Mouse (Mus musculus) 416B (cell line): Measurements from ENCODE around the gene Reln.

Experiments used
- DNase-seq: peaks from one replicate; pipeline ENCODE4 v3.0.0; 2011; ENCODE audit warnings: low read depth

Gene Reln

DNA sequence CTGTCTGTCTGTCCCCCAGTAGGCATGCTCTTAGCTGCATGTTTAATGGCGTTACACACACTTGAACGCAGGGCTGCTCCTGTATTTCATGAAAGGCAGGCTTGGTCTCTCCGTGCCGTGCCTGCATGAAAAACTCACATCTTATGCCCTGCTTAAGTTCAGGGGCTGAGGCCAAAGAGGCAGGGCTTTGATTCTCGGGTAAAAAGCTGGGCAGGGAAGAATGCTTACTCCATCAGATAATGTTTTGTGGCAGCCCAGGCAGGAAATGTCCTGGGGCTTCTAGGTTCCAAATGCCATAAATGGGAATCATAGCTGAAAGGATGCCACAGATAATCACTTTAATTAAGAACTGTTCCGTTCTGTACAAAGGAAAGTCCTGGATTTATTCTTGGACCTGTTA is 226.0 kb downstream of the Reln start:
- DNase-seq, result no peak

DNA sequence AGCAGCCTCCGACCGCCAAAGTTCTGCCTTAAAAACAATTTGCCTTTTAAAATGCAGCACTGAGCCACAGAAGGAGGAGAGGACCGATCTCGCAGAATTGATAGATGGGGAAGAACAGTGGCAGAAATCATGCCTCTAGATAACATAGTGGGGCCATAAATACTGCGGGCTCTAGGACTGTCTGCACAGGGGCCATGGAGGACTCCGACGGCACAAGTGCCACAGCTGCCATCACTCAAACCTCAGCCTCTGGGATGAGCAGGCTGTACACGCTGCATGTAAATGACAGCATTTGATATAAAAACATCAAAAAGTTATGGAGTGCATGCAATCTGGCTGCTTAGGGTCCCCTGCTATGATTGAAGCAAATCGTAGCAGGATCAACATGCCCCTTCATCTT is 227.6 kb downstream of the Reln start:
- DNase-seq, result no peak

DNA sequence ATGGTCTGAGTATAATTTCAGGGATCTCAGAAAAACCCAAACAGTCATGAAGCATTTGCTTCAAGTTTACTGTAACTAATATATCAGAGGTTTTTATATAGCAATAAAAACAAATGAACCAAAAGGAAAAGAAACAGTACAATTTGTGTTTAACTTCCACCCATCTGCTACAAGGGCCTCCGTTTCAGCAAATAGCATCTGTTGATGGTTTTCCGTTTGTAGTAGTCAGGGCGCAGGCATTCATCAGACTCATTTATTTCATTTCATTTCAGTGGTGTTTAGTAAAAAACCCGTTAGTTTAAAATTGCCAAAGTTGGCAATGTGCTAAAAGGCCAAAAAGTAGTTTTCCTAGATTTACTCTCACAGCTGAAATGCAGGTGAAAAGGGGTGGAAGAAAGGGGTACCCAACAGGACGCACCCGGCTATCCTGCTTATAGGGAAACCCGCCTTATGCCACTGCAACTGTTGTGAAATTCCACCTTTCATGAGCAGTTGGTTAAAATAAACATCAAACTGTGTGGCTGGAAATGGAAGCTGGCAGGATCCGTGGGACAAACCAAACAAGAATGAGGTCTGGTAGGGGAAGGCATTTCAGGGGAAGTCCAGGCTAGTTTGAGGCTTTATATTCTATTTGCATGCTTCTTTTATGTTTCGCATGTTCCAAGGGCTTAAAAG is 237.6 kb downstream of the Reln start:
- no peak for DNase-seq

DNA sequence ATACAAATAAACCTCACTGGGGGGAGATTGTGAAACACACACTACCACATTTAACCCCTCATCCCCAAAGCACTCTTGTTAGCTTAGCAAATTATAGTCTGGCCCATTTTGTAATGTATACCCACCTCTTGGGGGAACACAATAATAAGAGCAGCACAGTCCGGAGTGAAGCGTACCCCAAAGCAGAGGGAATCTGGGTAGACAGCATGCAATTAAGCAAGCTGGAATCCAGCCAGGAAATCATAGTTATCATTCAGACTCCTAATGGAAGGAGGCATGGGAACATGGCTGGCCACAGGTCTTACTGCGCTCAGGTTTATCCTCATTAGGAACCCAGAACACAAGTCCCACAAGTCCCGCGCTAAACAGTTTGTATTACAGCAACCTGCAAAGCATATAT is 249.5 kb downstream of the Reln start:
- no peak for DNase-seq

DNA sequence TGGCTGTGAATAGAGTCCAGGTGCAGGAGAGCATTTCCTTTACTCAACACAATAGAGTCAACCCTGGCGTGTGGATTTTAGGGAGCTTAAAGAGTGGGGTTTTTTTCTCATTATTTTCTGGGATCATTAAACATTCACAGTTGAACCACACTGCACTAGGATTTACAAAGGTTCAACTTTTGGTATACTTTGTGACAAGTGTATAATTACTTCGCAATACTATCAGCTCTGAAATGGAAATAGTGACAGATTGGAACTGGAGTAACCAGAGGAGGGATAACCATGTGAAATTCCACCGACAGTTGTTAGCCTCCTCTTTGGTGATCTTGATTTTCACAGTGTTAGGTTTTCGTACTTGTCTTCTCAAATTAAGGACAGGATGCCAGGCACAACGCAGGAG is 250.5 kb downstream of the Reln start:
- DNase-seq, result no peak

DNA sequence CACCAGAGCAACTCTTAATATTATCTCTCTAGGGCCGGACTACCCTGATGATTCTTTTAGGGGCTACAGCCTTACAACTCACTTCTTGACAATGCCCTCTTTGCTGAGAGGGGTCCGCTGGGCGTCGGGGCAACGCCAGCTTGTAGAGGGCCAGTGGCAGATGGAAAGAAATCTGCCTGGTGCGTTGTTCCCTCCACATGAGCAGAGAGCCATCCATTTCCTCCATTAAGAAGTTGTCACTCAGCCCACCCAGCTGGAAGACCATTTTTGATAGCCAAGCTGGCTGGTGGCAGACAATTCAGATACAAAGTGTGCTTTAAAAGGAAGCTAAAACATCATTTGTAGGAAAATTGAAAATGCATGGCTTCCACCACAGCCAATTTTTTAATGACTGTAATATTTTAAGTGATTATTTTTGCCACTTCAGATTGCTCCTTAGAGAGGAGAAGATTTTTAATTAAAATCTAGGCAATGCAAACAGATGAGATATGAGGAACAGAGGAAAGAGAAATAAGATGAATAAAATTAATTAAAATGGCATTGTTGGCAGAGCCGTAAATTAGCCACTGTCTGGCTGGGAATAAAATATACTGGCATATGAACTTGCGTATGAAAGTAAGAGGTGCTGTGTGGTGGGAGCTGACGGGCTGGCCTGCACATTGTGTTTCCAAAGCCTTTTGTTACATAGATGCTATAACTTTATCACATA is 251.2 kb downstream of the Reln start:
- no peak for DNase-seq

DNA sequence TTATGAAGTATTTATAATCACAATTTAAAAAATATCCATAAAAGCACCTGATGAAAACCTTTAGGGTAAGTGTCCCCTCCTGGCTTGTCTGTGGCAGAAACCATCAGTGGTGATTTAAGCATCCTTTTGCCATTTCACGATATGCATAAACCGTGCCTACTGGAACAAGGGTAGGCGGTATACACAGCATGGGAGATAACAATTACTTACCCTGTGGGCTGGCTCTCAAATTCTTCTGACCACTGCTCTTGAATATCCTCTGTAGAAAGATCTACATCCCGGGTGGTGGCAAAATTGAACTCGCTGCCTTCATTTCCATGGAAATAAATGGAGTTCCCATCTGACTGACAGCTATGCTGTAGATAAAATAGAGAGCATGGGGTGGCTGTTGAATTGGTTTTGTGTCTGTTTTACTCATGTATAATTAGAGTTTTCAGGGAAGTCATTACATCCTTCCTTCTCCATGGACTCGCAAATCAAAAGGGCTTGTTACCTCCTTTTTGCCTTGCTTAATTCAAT is 264.0 kb downstream of the Reln start:
- no peak for DNase-seq

DNA sequence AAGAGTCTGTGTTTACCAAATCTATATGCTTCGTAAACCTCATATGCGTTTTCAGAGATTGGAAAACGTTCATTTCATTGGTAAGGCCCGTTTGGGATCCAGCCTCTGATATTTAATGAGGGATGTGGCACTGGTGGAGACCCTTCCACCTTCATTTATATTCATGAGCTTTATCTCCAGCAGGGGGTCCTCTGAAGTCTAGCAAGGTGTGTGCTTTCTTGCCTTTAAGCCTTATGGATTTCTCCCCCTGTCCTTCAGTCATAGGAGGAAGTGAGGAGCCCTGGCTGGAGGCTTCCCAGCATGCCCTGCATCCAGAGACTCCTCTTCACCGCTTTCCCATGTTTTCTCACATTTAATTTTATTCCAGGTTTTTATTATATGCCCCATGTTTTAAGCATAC is 269.5 kb downstream of the Reln start:
- DNase-seq, result no peak

DNA sequence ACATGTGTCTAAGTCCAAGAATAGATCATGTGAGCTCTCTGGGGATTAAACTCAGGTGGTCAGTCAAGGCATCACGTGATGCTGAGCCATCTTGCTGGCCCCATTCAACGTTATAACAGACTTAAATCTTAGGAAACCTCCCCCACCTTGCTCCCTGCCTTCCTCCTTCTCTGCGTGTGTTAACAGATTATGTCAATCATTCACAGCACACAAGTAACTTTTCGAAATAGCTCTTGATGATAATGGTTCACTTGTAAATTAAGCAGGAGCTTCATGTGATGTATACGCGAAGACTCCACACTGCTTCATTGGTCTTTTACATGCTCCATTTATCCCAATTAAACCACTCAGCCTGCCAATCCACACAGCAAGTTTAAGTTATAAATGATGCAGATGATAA is 271.9 kb downstream of the Reln start:
- no peak for DNase-seq

DNA sequence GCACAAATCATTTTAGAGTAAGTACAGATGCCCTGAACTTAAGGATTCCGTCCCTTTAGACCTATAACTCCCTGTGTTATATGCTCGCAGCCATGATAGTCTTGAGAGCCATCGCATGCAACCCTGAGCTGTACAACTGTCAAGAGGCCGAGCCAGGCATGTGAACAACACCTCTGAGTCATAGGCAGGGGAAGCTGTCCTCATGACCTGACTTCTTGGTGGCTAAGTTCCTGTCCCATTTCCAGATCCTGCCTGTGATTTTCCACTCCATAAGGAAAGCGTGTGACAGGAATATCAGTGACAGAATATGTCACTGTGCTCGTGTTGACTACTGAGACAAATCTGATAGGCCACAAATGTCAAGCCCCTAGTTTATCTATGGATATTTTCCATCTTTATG is 285.3 kb downstream of the Reln start:
- no peak for DNase-seq

DNA sequence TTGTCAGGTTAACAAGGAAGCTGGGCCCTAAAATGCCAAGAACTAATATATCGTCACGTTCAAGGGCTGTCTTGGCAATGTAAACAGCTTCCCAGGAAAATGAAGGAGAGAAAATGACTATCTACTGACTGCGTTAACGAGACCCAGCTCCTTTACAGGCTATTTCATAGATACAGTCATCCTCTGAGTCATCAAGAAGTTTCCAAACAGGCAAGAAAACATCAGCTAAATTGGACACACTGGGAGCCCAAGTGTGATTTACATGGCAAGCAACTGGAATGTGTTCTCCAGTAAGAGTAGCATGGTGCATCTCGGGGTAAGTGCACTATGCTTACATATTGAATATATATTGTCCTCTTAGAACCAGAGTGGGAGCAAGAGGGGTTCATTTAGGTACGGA is 302.7 kb downstream of the Reln start:
- DNase-seq, result no peak

DNA sequence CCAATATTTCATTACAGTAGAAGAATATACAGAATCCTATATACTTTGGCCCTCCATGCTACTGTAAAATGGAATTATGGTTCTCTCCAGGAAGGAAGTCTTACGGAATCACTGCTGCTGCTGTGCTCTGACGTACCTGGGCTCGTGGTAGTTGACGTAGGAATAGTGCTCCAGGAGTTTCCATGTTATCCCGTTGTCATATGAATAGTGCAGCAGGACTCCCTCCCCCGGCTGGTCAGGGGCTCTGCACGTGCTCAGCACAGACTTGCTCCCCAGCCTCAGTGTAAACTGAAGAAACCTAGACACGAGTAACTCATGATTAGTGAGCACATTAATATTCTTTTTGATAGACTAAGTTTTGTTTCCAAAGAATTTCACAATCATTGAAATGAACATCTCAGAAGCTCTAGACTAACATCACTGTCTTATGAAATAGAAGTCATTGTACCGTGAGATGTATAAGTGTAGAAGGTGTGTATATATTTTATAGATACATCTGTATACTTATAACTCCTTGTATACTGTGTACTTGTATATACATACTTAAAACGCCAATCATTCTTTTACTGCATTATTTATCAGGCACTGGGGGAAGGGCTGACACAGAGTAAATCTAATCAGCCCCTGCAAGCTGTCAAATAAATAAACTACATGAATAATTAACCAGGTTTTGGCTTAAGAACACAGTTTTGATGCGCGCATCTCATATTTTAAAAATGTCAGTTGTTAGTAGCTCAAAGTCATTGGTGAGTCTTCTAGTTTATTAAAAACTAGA is 304.9 kb downstream of the Reln start:
- DNase-seq, result no peak

DNA sequence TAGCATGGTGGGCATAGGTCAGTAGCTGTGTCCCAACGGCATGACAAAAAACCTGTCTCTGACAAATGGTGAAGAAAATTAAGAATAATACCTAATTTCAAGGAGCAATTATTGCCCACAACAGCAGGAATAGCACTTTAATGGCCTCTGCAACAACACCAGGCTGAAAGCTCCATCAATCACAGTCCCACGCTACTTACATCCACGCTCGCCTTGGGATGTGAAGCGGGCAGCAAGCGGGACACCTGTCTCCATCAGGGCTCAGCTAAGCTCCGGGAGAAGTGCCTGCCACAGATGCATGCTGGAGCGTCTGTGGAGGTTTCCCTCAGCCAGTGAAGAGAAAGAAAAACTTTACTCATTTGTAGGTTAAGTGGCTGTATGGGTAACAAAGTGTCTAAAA is 309.3 kb downstream of the Reln start:
- DNase-seq, result no peak

DNA sequence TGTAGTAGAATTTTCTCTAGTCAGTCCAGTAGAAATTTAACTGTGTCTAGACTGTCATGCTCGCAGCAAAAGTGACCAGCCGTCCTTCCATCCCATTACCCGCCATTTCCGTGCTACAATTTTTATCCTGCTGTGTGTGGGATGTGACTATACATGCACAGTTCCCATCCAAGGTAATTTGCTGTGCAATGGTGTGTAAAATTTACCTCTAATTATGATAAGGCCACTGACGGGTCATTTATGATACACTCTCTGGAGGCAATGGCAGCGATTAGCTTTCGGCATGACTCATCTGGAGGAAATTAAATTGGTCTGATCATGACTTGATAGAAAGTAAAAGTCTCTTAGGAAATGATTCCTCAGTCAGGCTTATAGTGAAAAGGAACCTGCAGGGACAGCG is 311.5 kb downstream of the Reln start:
- no peak for DNase-seq

DNA sequence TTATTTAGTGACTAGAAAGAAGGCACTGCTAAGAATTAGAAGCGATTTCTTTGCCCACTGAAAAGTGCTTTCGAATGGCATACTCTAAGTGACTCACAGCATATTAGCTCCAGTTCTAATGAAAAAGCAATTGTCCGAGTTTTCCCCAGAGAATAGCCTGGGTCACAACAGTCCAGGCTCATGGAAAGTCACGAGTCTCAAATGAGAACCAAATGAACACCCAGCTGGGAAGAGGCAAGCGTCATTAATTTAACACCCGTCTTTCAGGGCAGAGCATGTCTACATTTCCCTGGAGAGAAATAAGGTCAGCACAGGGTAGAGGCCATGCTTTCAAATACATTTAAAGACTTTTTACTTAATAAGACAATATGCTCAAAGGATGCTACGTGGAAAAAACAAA is 312.8 kb downstream of the Reln start:
- no peak for DNase-seq

DNA sequence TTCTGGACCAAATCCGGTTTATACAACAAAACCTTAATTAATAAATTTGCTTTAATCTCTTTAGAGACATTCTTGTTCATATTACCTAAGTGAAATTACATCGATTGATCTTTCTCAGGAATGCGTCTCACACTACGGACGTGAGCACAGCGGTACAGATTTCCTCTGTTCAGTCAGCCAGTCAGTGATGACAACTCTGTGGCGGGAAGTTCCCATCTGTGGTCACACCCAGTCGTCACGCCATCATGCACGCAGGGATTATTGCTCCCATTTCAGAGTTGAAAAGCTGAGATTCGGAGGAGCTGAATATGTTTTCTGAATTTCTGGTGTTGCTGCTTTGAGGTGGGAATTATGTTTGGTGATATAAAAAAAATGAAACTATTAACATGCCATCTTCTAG is 316.1 kb downstream of the Reln start:
- DNase-seq, result no peak

DNA sequence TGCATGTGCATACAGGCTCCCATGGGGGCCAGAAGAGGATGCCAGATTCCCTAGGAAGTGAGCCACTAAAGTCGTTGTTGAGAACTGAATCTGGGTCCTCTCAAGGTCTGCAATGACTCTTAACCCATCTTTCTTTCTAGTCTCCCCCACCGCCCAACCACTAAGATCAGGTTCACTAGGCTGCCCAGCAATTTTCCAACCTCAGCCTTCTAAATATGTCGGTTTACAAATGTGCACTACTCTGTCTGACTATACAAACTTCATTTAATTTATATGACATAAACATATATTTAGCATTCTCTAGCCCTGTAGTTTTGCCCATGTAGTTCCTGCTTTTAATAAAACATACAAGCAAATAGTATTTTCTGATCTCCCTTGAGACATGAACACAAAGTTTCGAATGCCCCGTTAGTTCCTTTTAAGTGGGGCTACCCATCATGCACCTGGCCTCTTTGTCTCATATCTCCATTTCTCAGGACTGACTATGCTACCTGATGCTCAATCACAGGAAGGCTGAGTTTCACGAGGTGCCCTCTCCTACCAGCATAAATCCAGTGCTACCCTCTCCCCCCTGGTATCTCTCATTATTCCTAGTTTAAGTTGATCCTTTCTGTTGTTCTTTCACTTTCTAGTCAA is 317.1 kb downstream of the Reln start:
- no peak for DNase-seq

DNA sequence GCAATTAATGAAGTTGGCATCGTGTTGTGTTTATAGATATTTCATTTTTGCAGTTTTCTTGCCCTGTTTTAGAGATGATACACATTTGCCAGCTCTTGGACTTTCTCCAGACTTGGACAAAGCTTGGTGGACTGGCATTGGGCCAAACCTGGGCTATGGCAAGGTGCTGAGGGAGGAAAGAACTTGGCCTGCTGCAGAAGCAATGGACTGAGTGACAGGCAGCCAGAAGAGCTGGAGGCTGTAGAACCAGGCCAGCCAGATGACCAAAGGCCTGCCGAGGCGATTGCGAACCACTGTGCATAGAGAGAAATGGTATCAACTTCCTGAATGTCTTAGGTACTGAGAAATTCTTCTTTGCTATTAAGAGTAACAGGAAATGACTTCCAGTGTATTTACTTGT is 318.8 kb downstream of the Reln start:
- DNase-seq, result no peak

DNA sequence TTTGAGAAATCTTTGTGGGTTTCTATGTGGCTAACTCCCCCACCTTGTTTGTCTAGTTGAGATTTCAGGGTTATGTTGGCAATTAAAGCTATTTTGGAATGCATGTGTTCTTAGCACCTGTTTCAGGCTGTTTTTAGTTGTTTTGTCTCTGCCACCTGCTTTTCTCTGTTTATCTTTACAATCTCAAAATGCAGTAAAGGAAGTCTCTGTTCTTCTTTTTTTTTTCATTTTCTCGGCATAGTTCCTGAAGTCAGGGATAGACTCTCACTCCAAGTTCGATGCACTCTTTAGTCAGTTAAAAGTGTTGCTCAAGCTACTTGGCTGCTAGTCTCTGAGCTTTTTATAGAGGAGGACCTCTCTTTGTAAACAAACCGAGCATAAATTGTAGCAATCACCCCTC is 320.4 kb downstream of the Reln start:
- no peak for DNase-seq

DNA sequence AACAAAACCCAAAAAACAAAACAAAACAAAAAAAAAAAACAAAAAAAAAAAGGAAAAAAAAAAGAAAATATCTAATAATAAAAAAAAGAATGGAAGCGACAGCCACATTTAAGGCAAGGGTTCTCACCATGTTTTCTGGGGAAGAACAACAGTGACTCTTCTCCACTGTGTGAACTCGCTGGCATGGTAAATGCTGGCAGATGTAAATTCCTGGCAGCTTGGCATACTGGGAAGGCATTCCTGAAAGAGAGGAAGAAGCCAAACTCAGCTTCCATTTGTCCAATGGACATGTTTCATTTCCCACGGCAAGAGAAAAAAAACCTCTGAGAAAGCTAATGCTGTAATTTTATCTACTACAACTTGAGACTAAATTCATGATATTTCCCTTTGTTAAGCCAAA is 326.6 kb downstream of the Reln start:
- no peak for DNase-seq

DNA sequence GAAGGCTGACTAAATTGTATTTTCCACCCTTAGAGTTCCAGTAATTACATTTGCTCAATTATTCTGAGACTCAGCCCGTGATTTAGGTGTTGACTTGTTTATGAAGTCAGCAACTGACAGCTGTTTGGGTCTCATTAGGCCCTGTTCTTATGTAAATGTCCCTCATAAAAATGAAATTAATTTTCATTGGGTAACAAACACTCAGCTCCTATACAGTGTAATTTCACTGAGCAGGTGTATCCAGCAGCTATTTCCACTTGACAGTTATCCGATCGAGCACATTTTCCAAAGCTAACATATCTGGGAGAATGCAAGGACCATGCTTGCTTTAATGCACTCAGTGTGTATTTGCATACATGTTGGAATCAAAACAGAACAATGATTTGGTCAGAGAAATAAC is 330.0 kb downstream of the Reln start:
- DNase-seq, result no peak

DNA sequence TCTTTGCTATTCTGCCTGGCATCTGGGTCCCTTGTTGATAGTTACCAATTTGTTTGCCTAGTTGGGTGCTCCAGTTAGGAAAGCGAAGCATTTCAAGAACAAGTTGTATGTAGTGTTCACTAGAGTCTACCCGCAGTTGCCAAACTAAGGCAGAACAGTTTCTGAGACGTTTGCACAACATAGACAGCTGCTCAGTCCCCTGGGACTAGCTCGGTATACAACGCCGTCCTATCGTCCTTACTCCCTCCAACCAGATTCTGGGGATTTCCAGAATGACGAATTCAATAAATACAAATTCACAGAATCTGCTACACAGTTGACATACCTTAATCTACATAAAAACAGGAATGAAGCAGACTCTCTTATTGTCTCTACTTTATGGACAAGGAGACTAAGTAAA is 335.4 kb downstream of the Reln start:
- DNase-seq, result no peak
